Mouse (Mus musculus): Measurements from ENCODE around the gene Igtp. TPM values are rescaled to one million over a fixed set of nuclear protein-coding genes. Genes with fewer than 3 reads are reported as not detected.
A peak's percentile ranks its signal among the peaks of the same experiment; 100 is the strongest.
"Not testable (repeated sequence)": the region's sequence is repeated elsewhere in the genome, so short reads cannot be mapped to it uniquely, and the experiment has no call there.

Gene Igtp
- total RNA-seq (2021): 8.5 and 8.9 TPM in 2 replicates
- long read RNA-seq, experiment 1, transcript Igtp-201 (3 exons, 2,022 nt): major isoform, 7 of 7 reads
- long read RNA-seq, experiment 1, partial matches to known transcripts: 0 of 7 reads
- long read RNA-seq, experiment 1, other reads (novel, unspliced or antisense): 0 of 7 reads
- long read RNA-seq, experiment 2, transcript Igtp-201 (3 exons, 2,022 nt): major isoform, 9 of 10 reads
- long read RNA-seq, experiment 2, partial matches to known transcripts: 1 of 10 reads
- long read RNA-seq, experiment 2, other reads (novel, unspliced or antisense): 0 of 10 reads

- DNase-seq: peak; percentile 91
Measured at GRCm38 (mm10) chr11:58199229-58200037, at the start of gene Igtp, which contains the start of gene Irgm2. Igtp (plus strand) TSS chr11:58199556. Irgm2 (plus strand) TSS chr11:58199618.

GRCm38 (mm10) chr11:58155458-58155857, 43.9 kb upstream of the Igtp start:
- no peak for DNase-seq

- DNase-seq: no peak
Measured at GRCm38 (mm10) chr11:58156871-58157270, 42.5 kb upstream of the Igtp start.

- DNase-seq: peak; percentile 24
Measured at GRCm38 (mm10) chr11:58165072-58165471, 34.3 kb upstream of the Igtp start.

- DNase-seq: no peak
Measured at GRCm38 (mm10) chr11:58167822-58168166, 31.6 kb upstream of the Igtp start.

- peak; percentile 92 for DNase-seq
Measured at GRCm38 (mm10) chr11:58168167-58168915, 31.0 kb upstream of the Igtp start, which contains the start of gene Gemin5. Gemin5 (minus strand) TSS chr11:58168539.

- DNase-seq: no peak
Measured at GRCm38 (mm10) chr11:58169666-58170065, 29.7 kb upstream of the Igtp start.

- peak; percentile 98 for DNase-seq
Measured at GRCm38 (mm10) chr11:58171459-58172091, 27.8 kb upstream of the Igtp start, which contains the start of gene Mrpl22. Mrpl22 (plus strand) TSS chr11:58171661.

- peak; percentile 81 for DNase-seq
Measured at GRCm38 (mm10) chr11:58179563-58179962, 19.8 kb upstream of the Igtp start.

GRCm38 (mm10) chr11:58179986-58180385, 19.4 kb upstream of the Igtp start:
- not testable (repeated sequence) for DNase-seq

GRCm38 (mm10) chr11:58180756-58181155, 18.6 kb upstream of the Igtp start:
- DNase-seq: no peak

- DNase-seq: no peak
Measured at GRCm38 (mm10) chr11:58183579-58183978, 15.8 kb upstream of the Igtp start.

GRCm38 (mm10) chr11:58189675-58190074, 9.7 kb upstream of the Igtp start:
- no peak for DNase-seq

- no peak for DNase-seq
Measured at GRCm38 (mm10) chr11:58193326-58193725, 6.0 kb upstream of the Igtp start.

GRCm38 (mm10) chr11:58193860-58194520, 5.4 kb upstream of the Igtp start:
- DNase-seq: no peak

GRCm38 (mm10) chr11:58198663-58199062, 693 bp upstream of the Igtp start:
- no peak for DNase-seq

- DNase-seq: no peak
Measured at GRCm38 (mm10) chr11:58200226-58200625, 870 bp downstream of the Igtp start.

- DNase-seq: no peak
Measured at GRCm38 (mm10) chr11:58201052-58201451, 1.7 kb downstream of the Igtp start.

- DNase-seq: no peak
Measured at GRCm38 (mm10) chr11:58210321-58210886, 11.0 kb downstream of the Igtp start.

- no peak for DNase-seq
Measured at GRCm38 (mm10) chr11:58211062-58211681, 11.8 kb downstream of the Igtp start.

- no peak for DNase-seq
Measured at GRCm38 (mm10) chr11:58211682-58212067, 12.3 kb downstream of the Igtp start.
